9 mouse cellular contexts compared by ENCODE assay signal in the genomic region with DNA sequence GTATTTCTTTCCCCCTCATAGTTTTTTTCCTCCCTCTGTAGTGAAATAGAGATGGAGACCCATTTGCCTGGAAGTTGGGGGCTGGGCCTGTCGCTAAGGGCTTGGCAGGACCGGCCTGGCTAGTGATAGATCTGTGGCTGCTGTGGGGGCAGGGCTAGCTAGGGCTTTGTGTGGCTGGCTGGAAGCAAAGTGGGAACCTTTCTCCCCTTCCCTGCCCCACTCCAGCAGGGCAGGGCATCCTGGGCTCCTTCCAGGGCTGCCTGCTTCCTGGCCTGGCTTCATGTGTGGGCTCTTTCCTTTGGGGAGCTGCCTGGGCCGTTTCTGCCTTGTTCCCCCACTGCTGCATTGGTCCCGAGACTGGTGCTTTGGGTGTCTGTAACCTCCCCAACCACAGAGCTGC. TPM values are rescaled to one million over a fixed set of nuclear protein-coding genes. Genes with fewer than 3 reads are reported as not detected.
A peak's percentile ranks its signal among the peaks of the same experiment; 100 is the strongest.
DNase-seq lines count a peak whose midpoint lies in the region; ATAC-seq and TF ChIP-seq lines count a peak whose summit lies in the region.
"Had no signal": no experiment of that assay in that cellular context is flagged by ENCODE, and none has a peak within 500 bp of the region (broad histone marks: within the 10 kb centered on the region; RNA-seq: fewer than 3 reads in every experiment).

No protein-coding gene starts in this region.

- DNase-seq in adrenal gland, postnatal 14 days: peak; percentile 54
- no peak for DNase-seq in adrenal gland, postnatal 25 days
- DNase-seq in spleen, adult 2 months (ENCODE audit: low read depth in 1 of 2, low spot score in 2 of 2): no peak
- DNase-seq in spleen, postnatal 4 days (ENCODE audit: low spot score in 2 of 2): no peak
- peak; percentile 78 for DNase-seq in lung, postnatal 36 days
- DNase-seq in T-cell, adult 2 months (ENCODE audit: low spot score): no peak

- H3K27me3 ChIP-seq in spleen, adult 2 months (ENCODE audit: control insufficient read depth, insufficient read depth, low read length): no peaks in the 10 kb centered on the region
- no peaks in the 10 kb centered on the region for H3K27me3 ChIP-seq in intestine, postnatal 0 days (replicated peaks; ENCODE audit: control insufficient read depth, insufficient read depth, low read length)

- TF ChIP-seq POLR2A in spleen, adult 2 months (IDR thresholded peaks at IDR 0.05; ENCODE audit: low read depth, low read length): no peak

- peak overlapping the region; percentile 24; the same call in 1 of the 2 replicates for H3K27ac ChIP-seq in spleen, adult 2 months (ENCODE audit: insufficient read depth, low read length)
- peak overlapping the region; percentile 71 for H3K27ac ChIP-seq in intestine, postnatal 0 days (ENCODE audit: low read depth, low read length)

- no peak for ATAC-seq in intestine, postnatal 0 days
- no peak for ATAC-seq in granulocyte monocyte progenitor cell, adult 5-6 weeks (replicated peaks; ENCODE audit: poor library complexity, severe bottlenecking)

- H3K4me3 ChIP-seq in spleen, adult 2 months (ENCODE audit: extremely low read depth, insufficient read depth, insufficient read length): no peak overlapping the region
- no peak overlapping the region for H3K4me3 ChIP-seq in intestine, postnatal 0 days (ENCODE audit: low read depth, low read length)
- H3K4me3 ChIP-seq: erythroblast, embryonic 14.5 days had no signal

- 0 out of 2 replicates have a peak overlapping the region, but pooled peaks have one; percentile 21 for H3K4me2 ChIP-seq in intestine, postnatal 0 days (replicated peaks; ENCODE audit: low read depth)

- TF ChIP-seq CTCF in spleen, adult 2 months (IDR thresholded peaks at IDR 0.05; ENCODE audit: extremely low read depth, insufficient read depth, insufficient read length, insufficient replicate concordance): no peak
- no peak for TF ChIP-seq CTCF in intestine, postnatal 0 days (IDR thresholded peaks at IDR 0.05; ENCODE audit: low read depth)

- peaks cover 10% of the 10 kb centered on the region; the same call in 1 of the 2 replicates for H3K4me1 ChIP-seq in spleen, adult 2 months (ENCODE audit: control insufficient read depth, insufficient read depth, insufficient read length)
- peaks cover 37% of the 10 kb centered on the region for H3K4me1 ChIP-seq in intestine, postnatal 0 days (replicated peaks; ENCODE audit: control insufficient read depth, insufficient read depth, low read length)

- 52% methylated on average over 4 of the region's 4 CpGs for WGBS in spleen, adult 2 months
- WGBS in intestine, postnatal 0 days: 25% methylated on average over 4 of the region's 4 CpGs

- peaks cover 33% of the 10 kb centered on the region for H3K36me3 ChIP-seq in spleen, adult 2 months (ENCODE audit: control insufficient read depth, insufficient read depth, low read length)
- H3K36me3 ChIP-seq in intestine, postnatal 0 days (ENCODE audit: control insufficient read depth, insufficient read depth): peaks cover 57% of the 10 kb centered on the region

- no peak overlapping the region; the same call in 1 of the 2 replicates for H3K9ac ChIP-seq in intestine, postnatal 0 days (ENCODE audit: low read depth, low read length)

- no peaks in the 10 kb centered on the region for H3K9me3 ChIP-seq in intestine, postnatal 0 days (ENCODE audit: control insufficient read depth)

RNA-seq across cellular contexts. Expression of a gene that starts 19.8 kb away (rescaled TPM):
- total RNA-seq in adrenal gland, postnatal 14 days (2021): 98.2 and 107 TPM in 2 replicates
- total RNA-seq in adrenal gland, postnatal 25 days (2021): 103 and 142 TPM in 2 replicates
- 69.4 and 75.2 TPM in 2 replicates for polyA plus RNA-seq in spleen, adult 2 months (2012; rRNA removed)
- 98.2 and 103 TPM in 2 replicates for polyA plus RNA-seq in intestine, postnatal 0 days (2015; fragmentation: Nextera tagmentation; extraction: Ambion mirVana)
- 60.5 and 60.7 TPM in 2 replicates for total RNA-seq in granulocyte monocyte progenitor cell, adult 5-6 weeks (2014; fragmentation: Nextera tagmentation)
- total RNA-seq in granulocyte monocyte progenitor cell, adult 5-6 weeks (2017): 92.5 and 124 TPM in 2 replicates

RNA-seq across cellular contexts. Expression of a gene that starts 22.0 kb away (rescaled TPM):
- total RNA-seq in adrenal gland, postnatal 14 days (2021): 2.4 and 3.5 TPM in 2 replicates
- total RNA-seq in adrenal gland, postnatal 25 days (2021): 5.1 and 5.5 TPM in 2 replicates
- polyA plus RNA-seq in spleen, adult 2 months (2012; rRNA removed): 1.8 and 3.1 TPM in 2 replicates
- 1.8 and 2.0 TPM in 2 replicates for polyA plus RNA-seq in intestine, postnatal 0 days (2015; fragmentation: Nextera tagmentation; extraction: Ambion mirVana)
- total RNA-seq in granulocyte monocyte progenitor cell, adult 5-6 weeks (2014; fragmentation: Nextera tagmentation): 3.8 TPM in 1 of 2 replicates, not detected in the other
- total RNA-seq in granulocyte monocyte progenitor cell, adult 5-6 weeks (2017): 1.3 TPM in 1 of 2 replicates, not detected in the other
- polyA plus RNA-seq: erythroblast, embryonic 14.5 days had no signal

RNA-seq across cellular contexts. Expression of a gene that starts 36.3 kb away (rescaled TPM):
- 809 and 980 TPM in 2 replicates for total RNA-seq in adrenal gland, postnatal 14 days (2021)
- total RNA-seq in adrenal gland, postnatal 25 days (2021): 741 and 851 TPM in 2 replicates
- 96.9 and 98.1 TPM in 2 replicates for polyA plus RNA-seq in spleen, adult 2 months (2012; rRNA removed)
- 538 and 555 TPM in 2 replicates for polyA plus RNA-seq in intestine, postnatal 0 days (2015; fragmentation: Nextera tagmentation; extraction: Ambion mirVana)
- total RNA-seq in granulocyte monocyte progenitor cell, adult 5-6 weeks (2014; fragmentation: Nextera tagmentation): 2,177 and 2,335 TPM in 2 replicates
- total RNA-seq in granulocyte monocyte progenitor cell, adult 5-6 weeks (2017): 2,263 and 3,329 TPM in 2 replicates

RNA-seq across cellular contexts. Expression of a gene that starts 42.9 kb away (rescaled TPM):
- not detected in 2 replicates for total RNA-seq in adrenal gland, postnatal 14 days (2021)
- not detected in 2 replicates for total RNA-seq in adrenal gland, postnatal 25 days (2021)
- polyA plus RNA-seq in spleen, adult 2 months (2012; rRNA removed): not detected in 2 replicates
- polyA plus RNA-seq in intestine, postnatal 0 days (2015; fragmentation: Nextera tagmentation; extraction: Ambion mirVana): not detected in 2 replicates
- total RNA-seq in granulocyte monocyte progenitor cell, adult 5-6 weeks (2014; fragmentation: Nextera tagmentation): not detected in 2 replicates
- not detected in 2 replicates for total RNA-seq in granulocyte monocyte progenitor cell, adult 5-6 weeks (2017)
- polyA plus RNA-seq: erythroblast, embryonic 14.5 days had no signal

RNA-seq across cellular contexts. Expression of a gene that starts 52.2 kb away (rescaled TPM):
- 17.6 and 18.7 TPM in 2 replicates for total RNA-seq in adrenal gland, postnatal 14 days (2021)
- 19.5 and 22.6 TPM in 2 replicates for total RNA-seq in adrenal gland, postnatal 25 days (2021)
- polyA plus RNA-seq in spleen, adult 2 months (2012; rRNA removed): 6.7 TPM in 2 replicates
- polyA plus RNA-seq in intestine, postnatal 0 days (2015; fragmentation: Nextera tagmentation; extraction: Ambion mirVana): 8.5 and 9.8 TPM in 2 replicates
- total RNA-seq in granulocyte monocyte progenitor cell, adult 5-6 weeks (2014; fragmentation: Nextera tagmentation): 9.0 and 13.0 TPM in 2 replicates
- 16.3 and 18.9 TPM in 2 replicates for total RNA-seq in granulocyte monocyte progenitor cell, adult 5-6 weeks (2017)

Comparison
In these comparisons a context has a peak if more than half of its experiments do, and no peak if none do; other contexts are left out.
1. DNase-seq: peak in adrenal gland, postnatal 14 days (single experiment) and lung, postnatal 36 days (single experiment); none in adrenal gland, postnatal 25 days (single experiment), spleen, adult 2 months (0 of 2), spleen, postnatal 4 days (0 of 2) and T-cell, adult 2 months (single experiment).